Mouse (Mus musculus) myocyte (in vitro differentiated cells): ENCODE results near the gene Clptm1. TPM values are rescaled to one million over a fixed set of nuclear protein-coding genes. Genes with fewer than 3 reads are reported as not detected.
A peak's percentile ranks its signal among the peaks of the same experiment; 100 is the strongest.

ENCODE experiments used
- H3K27me3 ChIP-seq: one replicate; pipeline ENCODE4 v1.6.1; 2011; ENCODE audit not compliant: control insufficient read depth, insufficient read depth, insufficient read length
- H3K36me3 ChIP-seq: one replicate; pipeline ENCODE4 v1.6.1; 2011; ENCODE audit not compliant: control insufficient read depth, insufficient read depth
- H3K4me2 ChIP-seq: one replicate; pipeline ENCODE4 v1.6.1; 2011; ENCODE audit warnings: low read depth, control low read depth
- H3K4me3 ChIP-seq: one replicate; pipeline ENCODE4 v1.5.1; 2011; ENCODE audit warnings: mild to moderate bottlenecking, control low read depth, moderate library complexity
- H3K79me2 ChIP-seq: one replicate; pipeline ENCODE4 v1.6.1; 2011; ENCODE audit not compliant: control insufficient read depth, insufficient read depth
- H3ac ChIP-seq: one replicate; pipeline ENCODE4 v1.6.1; 2011; ENCODE audit not compliant: control insufficient read depth, insufficient read length
- CEBPB ChIP-seq: IDR thresholded peaks from 2 replicates; pipeline ENCODE4 v1.6.1; 2011; ENCODE audit warnings: mild to moderate bottlenecking, moderate library complexity; ENCODE audit not compliant: poor library complexity, insufficient read depth, severe bottlenecking
- E2F4 ChIP-seq: IDR thresholded peaks from one replicate; pipeline ENCODE4 v1.6.1; 2011; ENCODE audit warnings: mild to moderate bottlenecking, control low read depth, moderate library complexity; ENCODE audit not compliant: insufficient read depth
- MAX ChIP-seq: IDR thresholded peaks from one replicate; pipeline ENCODE4 v1.6.1; 2011; ENCODE audit warnings: low read depth, mild to moderate bottlenecking, control low read depth
- MYOD1 ChIP-seq, 3 experiments: IDR thresholded peaks; one replicate each; pipeline ENCODE4 v1.6.1; 2011; ENCODE audit warnings: control low read depth in 2 of 3, low read depth in 2 of 3, mild to moderate bottlenecking in 2 of 3, moderate library complexity in 1 of 3; ENCODE audit not compliant: insufficient read length in 2 of 3, control insufficient read depth in 1 of 3
- MYOG ChIP-seq, 3 experiments: IDR thresholded peaks; one replicate each; pipeline ENCODE4 v1.6.1; 2011; ENCODE audit warnings: control low read depth in 2 of 3, low read depth in 2 of 3, mild to moderate bottlenecking in 2 of 3; ENCODE audit not compliant: insufficient read length in 2 of 3, control insufficient read depth in 1 of 3, insufficient read depth in 1 of 3
- POLR2A ChIP-seq: IDR thresholded peaks from one replicate; pipeline ENCODE4 v1.6.1; 2011; ENCODE audit warnings: low read depth, mild to moderate bottlenecking, control low read depth, moderate library complexity; ENCODE audit not compliant: insufficient read length
- POLR2AphosphoS2 ChIP-seq: IDR thresholded peaks from one replicate; pipeline ENCODE4 v1.6.1; 2011; ENCODE audit warnings: low read depth, control low read depth; ENCODE audit not compliant: insufficient read length
- REST ChIP-seq: IDR thresholded peaks from one replicate; pipeline ENCODE4 v1.6.1; 2011; ENCODE audit warnings: mild to moderate bottlenecking, control low read depth, moderate library complexity; ENCODE audit not compliant: insufficient read depth, insufficient read length
- SRF ChIP-seq: IDR thresholded peaks from one replicate; pipeline ENCODE4 v1.6.1; 2011; ENCODE audit warnings: low read depth; ENCODE audit not compliant: control insufficient read depth, insufficient read length
- TCF12 ChIP-seq: IDR thresholded peaks from one replicate; pipeline ENCODE4 v1.6.1; 2011; ENCODE audit warnings: mild to moderate bottlenecking, control low read depth; ENCODE audit not compliant: poor library complexity, insufficient read depth, severe bottlenecking
- TCF3 ChIP-seq: IDR thresholded peaks from one replicate; pipeline ENCODE4 v1.6.1; 2011; ENCODE audit warnings: low read depth, control low read depth; ENCODE audit not compliant: insufficient read length
- USF1 ChIP-seq: IDR thresholded peaks from one replicate; pipeline ENCODE4 v1.6.1; 2011; ENCODE audit warnings: low read depth, mild to moderate bottlenecking, control low read depth, moderate library complexity
- polyA plus RNA-seq: library from polyadenylated mRNA; unstranded; fragments of >200 nt; fragmentation: generic; extraction: Trizol; gene quantifications from one replicate; pipeline ENCODE4 v1.2.1, GENCODE M21; 2012; ENCODE audit warnings: missing spikeins

Clptm1 gene
- polyA plus RNA-seq, 1 experiment, result 126 TPM

GRCm38 (mm10) chr7:19633855-19634254, 31.0 kb downstream of the Clptm1 start:
- Histone ChIP-seq H3K79me2 (no peaks in the 10 kb centered on the region), H3K27me3 (no peaks in the 10 kb centered on the region), H3ac (no peak overlapping the region), H3K4me3 (no peak overlapping the region), H3K36me3 (peaks cover 4% of the 10 kb centered on the region), H3K4me2 (no peak overlapping the region)
- no peak for TF ChIP-seq TCF3
- TF ChIP-seq MAX, result no peak
- TF ChIP-seq POLR2AphosphoS2, result no peak
- TF ChIP-seq REST, result no peak
- no peak for TF ChIP-seq USF1

DNA sequence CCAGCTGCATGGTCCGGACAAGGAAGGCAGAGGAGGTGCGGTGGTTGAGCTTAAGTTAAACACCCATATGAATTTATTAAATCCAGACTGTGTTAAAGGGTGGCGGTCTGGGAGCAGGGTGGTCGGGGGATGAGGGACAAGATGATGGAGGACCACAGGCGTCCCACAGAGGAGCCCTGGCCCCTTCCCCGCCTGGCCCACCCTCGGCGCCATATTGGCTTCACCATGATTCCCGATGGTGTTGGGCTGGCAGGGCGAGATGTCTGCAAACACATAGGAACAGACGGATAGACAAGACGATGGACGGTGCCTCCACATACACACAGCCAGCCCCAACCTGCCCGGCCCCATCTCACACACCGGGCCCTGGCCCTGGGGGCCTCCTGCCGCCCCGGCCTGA, 31.6 kb downstream of the Clptm1 start:
- Histone ChIP-seq H3K4me3 (no peak overlapping the region), H3K79me2 (no peaks in the 10 kb centered on the region), H3K27me3 (no peaks in the 10 kb centered on the region), H3K36me3 (peaks cover 4% of the 10 kb centered on the region), H3ac (no peak overlapping the region), H3K4me2 (no peak overlapping the region)
- TF ChIP-seq POLR2A, result no peak

DNA sequence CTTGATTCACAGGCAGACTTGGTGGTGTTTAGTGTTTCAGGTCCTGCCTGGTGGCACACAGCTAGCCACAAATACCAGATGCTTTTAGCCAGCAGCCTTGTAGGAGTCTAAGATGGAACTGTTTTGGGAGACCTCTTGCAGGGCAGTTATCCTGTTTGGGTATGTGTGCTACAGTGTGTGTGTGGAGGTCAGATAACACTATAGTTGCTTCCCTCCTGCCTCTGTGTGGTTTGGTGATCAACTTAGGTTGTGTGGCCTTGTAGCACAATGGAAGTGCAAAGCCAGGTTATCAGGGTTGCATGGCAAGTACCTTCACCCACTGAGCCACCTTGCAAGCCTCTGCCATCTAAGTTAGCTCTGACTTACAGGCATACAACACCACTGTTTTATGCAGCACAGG, 32.1 kb downstream of the Clptm1 start:
- H3K36me3 ChIP-seq, result peaks cover 4% of the 10 kb centered on the region
- TF ChIP-seq CEBPB (no peak), REST (no peak), MAX (no peak), POLR2AphosphoS2 (no peak), TCF3 (no peak), POLR2A (no peak), E2F4 (no peak), MYOD1 (IDR thresholded peaks at IDR 0.05; ENCODE audit: control insufficient read depth in 1 of 3, insufficient read length in 2 of 3, low read depth in 2 of 3) (no peak), USF1 (no peak), TCF12 (no peak), SRF (no peak), MYOG (IDR thresholded peaks at IDR 0.05; ENCODE audit: control insufficient read depth in 1 of 3, insufficient read depth in 1 of 3, insufficient read length in 2 of 3, low read depth in 2 of 3) (no peak)
- H3K4me3 ChIP-seq, result no peak overlapping the region

GRCm38 (mm10) chr7:19632275-19632674, 32.6 kb downstream of the Clptm1 start:
- Histone ChIP-seq H3K27me3 (no peaks in the 10 kb centered on the region), H3K4me2 (no peak overlapping the region)

More for the DNA sequence above, 32.1 kb downstream of the Clptm1 start:
- Histone ChIP-seq H3K27me3 (no peaks in the 10 kb centered on the region), H3K79me2 (no peaks in the 10 kb centered on the region), H3ac (no peak overlapping the region), H3K4me2 (no peak overlapping the region)

DNA sequence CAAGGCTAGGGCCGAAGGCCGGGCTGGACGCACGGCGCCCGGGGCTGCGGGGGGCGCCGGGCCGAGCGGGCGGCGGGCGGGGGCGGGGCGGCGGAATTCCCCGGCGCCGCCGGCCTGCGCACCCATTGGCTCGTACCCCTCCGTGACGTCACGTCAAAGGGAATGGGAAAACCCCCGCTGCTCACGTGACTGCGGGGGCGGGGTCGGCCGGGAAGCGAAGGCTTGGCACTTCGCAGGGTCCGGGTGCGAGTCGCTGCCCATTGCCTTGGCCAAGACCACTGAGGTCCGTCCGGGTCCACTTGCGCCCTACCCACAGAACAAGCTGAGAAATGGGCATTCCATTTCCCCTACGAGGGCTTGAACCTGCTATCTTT, 35.5 kb downstream of the Clptm1 start, which contains the start of gene Relb:
TSS of gene Relb (minus strand) at position 78 of the 374 bp plus-strand sequence.
- H3K79me2 ChIP-seq, result no peaks in the 10 kb centered on the region
- H3K27me3 ChIP-seq, result no peaks in the 10 kb centered on the region
- H3K4me2 ChIP-seq, result peak within 1 kb of the TSS; percentile 76
- H3ac ChIP-seq, result peak within 1 kb of the TSS; percentile 70
- peak; percentile 77 for TF ChIP-seq POLR2A
- peak in 1 of 3 experiments; percentile 32 for TF ChIP-seq MYOD1 (IDR thresholded peaks at IDR 0.05; ENCODE audit: control insufficient read depth in 1 of 3, insufficient read length in 2 of 3, low read depth in 2 of 3)
- no peak for TF ChIP-seq E2F4
- TF ChIP-seq POLR2AphosphoS2, result peak; percentile 70
- no peak for TF ChIP-seq TCF12
- TF ChIP-seq CEBPB, result no peak
- peak; percentile 91 for TF ChIP-seq USF1
- no peaks in the 10 kb centered on the region for H3K36me3 ChIP-seq
- H3K4me3 ChIP-seq, result peak within 1 kb of the TSS; percentile 42

More at GRCm38 (mm10) chr7:19632275-19632674, 32.6 kb downstream of the Clptm1 start:
- Histone ChIP-seq H3K4me3 (no peak overlapping the region), H3ac (no peak overlapping the region), H3K79me2 (no peaks in the 10 kb centered on the region), H3K36me3 (peaks cover 2% of the 10 kb centered on the region)
- TF ChIP-seq SRF (no peak), REST (no peak), POLR2A (no peak), MYOD1 (IDR thresholded peaks at IDR 0.05; ENCODE audit: control insufficient read depth in 1 of 3, insufficient read length in 2 of 3, low read depth in 2 of 3) (no peak), MAX (no peak)
